Mouse (Mus musculus): ENCODE results near the gene Dnase1l1. TPM values are rescaled to one million over a fixed set of nuclear protein-coding genes. Genes with fewer than 3 reads are reported as not detected.

Dnase1l1 gene
- polyA plus RNA-seq, 1 experiment from 2014 or later, result 4.7 TPM

DNA sequence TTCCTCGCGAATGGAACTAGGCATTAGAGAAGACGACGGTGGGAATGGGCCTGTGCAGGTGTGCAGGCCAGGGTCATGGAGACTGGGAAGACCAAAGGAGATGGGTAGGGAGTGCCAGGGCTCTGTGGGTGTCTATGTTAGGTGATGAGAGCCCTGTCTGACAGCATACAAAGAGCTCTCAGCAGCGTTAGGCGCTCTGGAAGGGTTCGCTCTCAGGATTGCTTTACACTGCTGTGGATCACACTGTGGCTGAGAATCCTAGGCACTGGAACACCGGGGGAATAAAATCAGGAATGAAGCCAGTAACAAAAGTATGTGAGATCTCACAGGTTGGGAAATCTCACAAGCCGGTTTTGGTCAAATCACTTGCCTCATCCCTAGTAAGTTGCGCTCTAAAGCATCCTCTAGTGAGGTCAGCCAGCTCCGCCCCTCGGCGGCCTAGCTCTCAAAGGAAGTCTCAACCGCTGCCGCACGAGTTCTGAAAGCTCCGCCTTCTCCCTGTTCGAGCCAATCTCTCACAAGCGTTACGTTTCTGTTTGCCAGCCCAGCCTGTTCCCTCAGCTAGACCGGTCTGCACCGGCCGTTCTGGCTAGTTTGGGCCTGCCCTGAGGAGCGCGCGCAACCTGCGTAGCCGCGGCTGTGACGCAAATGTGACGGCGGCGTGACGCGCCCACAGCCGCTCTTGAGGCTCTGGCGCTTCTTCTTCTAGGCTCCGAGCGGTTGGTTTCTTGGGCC lies 27.8 kb downstream of the Dnase1l1 start, which contains the start of gene Emd:
Emd (plus strand) TSS at position 535 of the 735 bp plus-strand sequence.
- H3K4me3 ChIP-seq, result peak within 1 kb of the TSS; percentile 73
- peaks cover 11% of the 10 kb centered on the region; the same call in 1 of the 2 replicates for H3K4me1 ChIP-seq
- peak; percentile 92 for DNase-seq (ENCODE audit: low spot score)
- peaks cover 29% of the 10 kb centered on the region for H3K36me3 ChIP-seq (replicated peaks)
- H3K27me3 ChIP-seq (replicated peaks; ENCODE audit: low read depth, poor library complexity, severe bottlenecking), result no peaks in the 10 kb centered on the region
- peaks cover 2% of the 10 kb centered on the region; the same call in 1 of the 2 replicates for H3K9me3 ChIP-seq
- peak within 1 kb of the TSS; percentile 91 for H3K27ac ChIP-seq (replicated peaks)
- 20% methylated on average over 39 of the region's 39 CpGs for WGBS

DNA sequence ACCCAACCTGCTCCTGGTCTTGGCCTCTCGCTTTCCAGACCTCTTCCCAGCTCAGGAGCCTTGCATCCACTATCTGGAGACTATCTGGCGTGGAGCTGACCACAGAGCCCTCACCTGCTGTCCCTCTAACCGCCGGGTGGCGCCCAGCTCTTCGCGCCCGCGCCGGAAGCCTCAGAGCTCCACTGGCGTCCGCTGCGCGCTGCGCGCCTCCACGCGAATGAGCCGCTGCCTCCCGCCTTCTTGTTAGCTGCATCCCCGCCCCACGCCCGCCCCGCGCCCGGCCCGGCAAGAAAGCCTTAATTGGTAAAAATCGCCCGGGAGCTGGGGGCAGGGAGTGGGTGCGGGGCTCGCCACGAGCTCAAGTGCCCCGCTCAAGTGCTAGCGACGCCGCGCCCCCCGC lies 32.5 kb downstream of the Dnase1l1 start, which contains the start of gene Flna:
Flna (minus strand) TSS at position 206 of the 400 bp plus-strand sequence.
- DNase-seq (ENCODE audit: low spot score), result peak; percentile 73
- Histone ChIP-seq H3K9me3 (peaks cover 2% of the 10 kb centered on the region; the same call in 1 of the 2 replicates), H3K27me3 (replicated peaks; ENCODE audit: low read depth, poor library complexity, severe bottlenecking) (no peaks in the 10 kb centered on the region), H3K4me3 (peak within 1 kb of the TSS; percentile 61), H3K36me3 (replicated peaks) (no peaks in the 10 kb centered on the region), H3K4me1 (peaks cover 10% of the 10 kb centered on the region), H3K27ac (replicated peaks) (peak within 1 kb of the TSS; percentile 87)
- 22% methylated on average over 38 of the region's 38 CpGs for WGBS

DNA sequence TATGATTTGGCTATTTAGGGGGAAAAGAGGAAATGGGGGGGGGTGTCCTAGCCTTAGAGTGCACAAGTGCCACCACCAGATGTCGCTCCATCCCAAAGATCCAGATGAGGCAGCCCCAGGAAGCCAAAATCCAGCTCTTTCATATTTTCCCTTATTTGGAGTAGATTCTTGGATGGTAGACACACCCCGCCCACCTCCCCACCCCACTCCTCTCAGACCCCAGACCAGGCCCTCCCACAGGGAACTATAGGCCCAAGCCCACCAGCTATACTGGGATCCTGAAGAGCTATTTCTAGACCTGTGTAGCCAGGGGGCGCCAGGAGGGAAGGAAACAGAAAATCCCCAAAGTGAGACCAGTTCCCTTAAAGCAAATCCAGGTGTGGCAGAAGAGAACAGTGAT lies 33.5 kb downstream of the Dnase1l1 start:
- H3K27me3 ChIP-seq (replicated peaks; ENCODE audit: low read depth, poor library complexity, severe bottlenecking), result no peaks in the 10 kb centered on the region
- peaks cover 15% of the 10 kb centered on the region for H3K4me1 ChIP-seq
- peak; percentile 77 for DNase-seq (ENCODE audit: low spot score)
- H3K36me3 ChIP-seq (replicated peaks), result peaks cover 4% of the 10 kb centered on the region
- 11% methylated on average over 3 of the region's 3 CpGs for WGBS
- peaks cover 2% of the 10 kb centered on the region; the same call in 1 of the 2 replicates for H3K9me3 ChIP-seq
- H3K4me3 ChIP-seq, result peak overlapping the region; percentile 61
- peak overlapping the region; percentile 87; the same call in 1 of the 2 replicates for H3K27ac ChIP-seq (replicated peaks)

DNA sequence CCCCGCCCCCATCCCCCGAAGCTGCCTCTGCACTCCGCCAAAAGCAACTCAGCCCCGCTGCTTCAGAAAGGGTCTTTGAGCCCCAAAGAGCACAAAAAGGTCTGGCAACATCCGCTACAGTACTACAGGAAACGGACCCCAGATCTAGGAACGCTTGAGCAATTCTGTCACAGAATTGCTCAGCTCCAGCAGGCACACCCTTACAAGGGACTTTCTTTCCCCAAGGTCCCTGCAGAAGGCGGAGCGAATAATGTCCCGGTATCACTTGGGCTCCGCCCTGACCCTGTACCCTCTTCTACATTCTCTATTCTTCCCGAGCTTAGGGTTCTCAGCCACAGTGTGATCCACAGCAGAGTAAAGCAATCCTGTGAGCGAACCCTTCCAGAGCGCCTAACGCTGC lies 35.4 kb downstream of the Dnase1l1 start:
- peaks cover 18% of the 10 kb centered on the region for H3K4me1 ChIP-seq
- no peaks in the 10 kb centered on the region for H3K27me3 ChIP-seq (replicated peaks; ENCODE audit: low read depth, poor library complexity, severe bottlenecking)
- peak overlapping the region; percentile 83 for H3K27ac ChIP-seq (replicated peaks)
- 19% methylated on average over 15 of the region's 15 CpGs for WGBS
- peaks cover 2% of the 10 kb centered on the region; the same call in 1 of the 2 replicates for H3K9me3 ChIP-seq
- H3K36me3 ChIP-seq (replicated peaks), result peaks cover 24% of the 10 kb centered on the region
- H3K4me3 ChIP-seq, result peak overlapping the region; percentile 70
- DNase-seq (ENCODE audit: low spot score), result no peak

DNA sequence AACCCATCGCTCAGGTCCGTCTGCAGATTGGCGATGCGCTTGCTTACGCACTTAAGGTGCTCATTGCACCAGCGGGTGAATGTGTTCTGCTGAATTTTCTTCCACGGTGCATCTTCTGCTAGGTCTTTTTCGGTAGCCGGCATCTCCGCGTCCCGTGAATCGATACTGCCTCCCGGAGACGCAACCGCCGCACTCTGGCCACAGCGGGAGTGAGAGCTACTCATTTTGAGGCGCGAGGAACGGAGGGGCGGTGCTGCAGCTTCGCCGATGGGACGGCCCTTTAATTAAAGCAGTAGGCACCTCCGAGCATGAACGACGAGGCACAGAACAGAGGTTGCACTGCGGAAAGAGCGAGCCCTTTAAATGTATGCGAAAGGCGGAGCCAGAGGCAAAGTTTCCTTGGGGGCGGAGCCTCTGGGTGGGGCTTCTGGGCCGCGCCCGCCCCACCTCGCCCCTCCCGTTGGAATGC lies 35.9 kb downstream of the Dnase1l1 start:
- peak overlapping the region; percentile 93 for H3K27ac ChIP-seq (replicated peaks)
- peaks cover 29% of the 10 kb centered on the region for H3K36me3 ChIP-seq (replicated peaks)
- H3K27me3 ChIP-seq (replicated peaks; ENCODE audit: low read depth, poor library complexity, severe bottlenecking), result no peaks in the 10 kb centered on the region
- DNase-seq (ENCODE audit: low spot score), result peak; percentile 89
- H3K4me1 ChIP-seq, result peaks cover 18% of the 10 kb centered on the region
- 20% methylated on average over 38 of the region's 38 CpGs for WGBS
- H3K4me3 ChIP-seq, result peak overlapping the region; percentile 70
- peaks cover 2% of the 10 kb centered on the region; the same call in 1 of the 2 replicates for H3K9me3 ChIP-seq

DNA sequence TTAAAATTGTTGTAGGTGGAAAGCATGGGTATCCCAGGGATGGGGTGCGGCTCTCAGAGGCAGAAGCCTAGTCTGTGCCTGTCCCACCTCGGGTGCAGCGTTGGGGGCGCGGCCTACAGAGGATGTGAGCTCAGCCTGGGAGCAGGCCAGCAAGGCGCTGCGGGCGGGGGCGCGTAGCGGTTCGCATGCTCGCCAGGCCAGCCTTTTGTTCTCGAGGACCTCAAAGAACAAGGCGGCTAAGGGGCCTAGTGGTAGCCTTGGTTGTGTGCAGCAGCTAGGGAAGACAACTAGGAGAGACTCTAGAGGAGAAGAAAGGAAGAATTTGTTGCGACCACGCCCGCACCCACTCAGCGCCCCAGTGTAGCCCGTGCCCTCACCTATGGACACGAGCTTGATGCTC lies 36.5 kb downstream of the Dnase1l1 start:
- no peaks in the 10 kb centered on the region for H3K27me3 ChIP-seq (replicated peaks; ENCODE audit: low read depth, poor library complexity, severe bottlenecking)
- peaks cover 34% of the 10 kb centered on the region for H3K36me3 ChIP-seq (replicated peaks)
- peaks cover 2% of the 10 kb centered on the region; the same call in 1 of the 2 replicates for H3K9me3 ChIP-seq
- WGBS, result 17% methylated on average over 21 of the region's 21 CpGs
- H3K27ac ChIP-seq (replicated peaks), result peak overlapping the region; percentile 93
- peaks cover 18% of the 10 kb centered on the region for H3K4me1 ChIP-seq
- peak; percentile 79 for DNase-seq (ENCODE audit: low spot score)
- H3K4me3 ChIP-seq, result peak overlapping the region; percentile 70

DNA sequence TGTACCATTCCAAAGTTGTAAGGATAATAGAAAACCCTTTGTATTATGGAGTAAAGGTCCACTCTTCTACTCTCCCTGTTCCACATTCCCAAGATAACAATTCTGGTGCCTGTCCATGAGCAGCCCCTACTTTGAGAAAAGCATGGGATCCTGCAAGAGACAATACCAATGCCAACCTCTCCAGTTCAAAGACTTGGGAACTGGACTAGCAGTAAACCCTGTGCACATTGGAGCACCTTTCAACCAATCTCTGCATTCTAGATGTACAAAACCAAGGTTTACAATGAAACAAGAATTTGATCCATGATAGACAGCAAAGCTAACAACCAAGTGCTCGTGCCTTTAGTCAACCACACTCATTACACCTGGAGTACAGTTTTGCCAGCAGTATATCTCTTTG lies 37.0 kb downstream of the Dnase1l1 start:
- peak overlapping the region; percentile 93 for H3K27ac ChIP-seq (replicated peaks)
- H3K36me3 ChIP-seq (replicated peaks), result peaks cover 40% of the 10 kb centered on the region
- H3K4me1 ChIP-seq, result peaks cover 17% of the 10 kb centered on the region
- 24% methylated on average over 1 of the region's 1 CpGs for WGBS
- no peak for DNase-seq (ENCODE audit: low spot score)
- H3K27me3 ChIP-seq (replicated peaks; ENCODE audit: low read depth, poor library complexity, severe bottlenecking), result no peaks in the 10 kb centered on the region
- peaks cover 2% of the 10 kb centered on the region; the same call in 1 of the 2 replicates for H3K9me3 ChIP-seq
- peak overlapping the region; percentile 70 for H3K4me3 ChIP-seq

DNA sequence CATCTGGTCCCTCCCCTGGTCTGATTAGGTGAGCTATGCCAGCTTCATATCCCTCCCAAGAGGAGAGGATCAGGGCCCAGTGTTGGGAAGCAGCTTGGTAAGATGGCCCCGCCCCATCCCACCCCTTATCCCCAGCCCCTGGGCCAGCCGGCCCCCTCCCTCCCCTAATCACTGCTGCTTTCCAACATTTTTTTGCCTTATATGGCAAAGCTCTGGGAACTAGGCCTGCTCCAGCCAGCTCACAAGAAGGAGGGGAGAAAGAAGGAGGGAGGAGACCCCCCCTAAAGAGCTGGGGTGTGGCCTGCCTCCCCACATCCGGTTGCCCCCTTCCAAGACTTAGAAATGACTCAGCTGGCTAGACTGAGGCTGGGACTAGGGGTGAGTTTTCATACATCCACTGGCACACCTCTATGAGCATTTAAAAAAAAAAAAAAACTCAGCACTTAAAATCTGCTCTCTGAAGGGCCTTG lies 37.5 kb downstream of the Dnase1l1 start:
- peak; percentile 81 for DNase-seq (ENCODE audit: low spot score)
- Histone ChIP-seq H3K4me3 (peak overlapping the region; percentile 70), H3K9me3 (peaks cover 2% of the 10 kb centered on the region; the same call in 1 of the 2 replicates), H3K27ac (replicated peaks) (peak overlapping the region; percentile 93), H3K27me3 (replicated peaks; ENCODE audit: low read depth, poor library complexity, severe bottlenecking) (no peaks in the 10 kb centered on the region), H3K36me3 (replicated peaks) (peaks cover 44% of the 10 kb centered on the region), H3K4me1 (peaks cover 12% of the 10 kb centered on the region)
- 18% methylated on average over 3 of the region's 3 CpGs for WGBS

DNA sequence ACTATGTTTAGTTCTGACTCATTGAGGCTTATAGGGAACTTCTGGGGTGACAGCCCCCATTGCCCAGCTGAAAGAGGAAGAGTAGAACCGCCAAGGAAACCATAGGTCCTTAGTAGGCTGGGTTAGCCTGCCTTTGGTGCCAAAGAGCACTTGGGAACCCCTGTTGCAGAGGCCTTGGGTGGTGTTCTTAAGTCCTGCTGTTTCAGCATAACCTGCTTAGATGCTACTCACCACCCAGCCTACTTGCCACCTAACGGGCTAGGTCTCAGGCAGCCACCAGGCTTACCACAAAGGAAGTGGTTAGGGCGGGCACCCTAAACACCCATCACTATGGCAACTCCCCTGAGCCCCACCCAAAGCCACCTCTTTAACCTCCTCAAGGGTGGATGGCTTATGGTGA lies 38.3 kb downstream of the Dnase1l1 start:
- 68% methylated on average over 3 of the region's 3 CpGs for WGBS
- Histone ChIP-seq H3K4me3 (peak overlapping the region; percentile 70), H3K27ac (replicated peaks) (peak overlapping the region; percentile 93), H3K9me3 (no peaks in the 10 kb centered on the region), H3K4me1 (peaks cover 8% of the 10 kb centered on the region), H3K27me3 (replicated peaks; ENCODE audit: low read depth, poor library complexity, severe bottlenecking) (no peaks in the 10 kb centered on the region), H3K36me3 (replicated peaks) (peaks cover 53% of the 10 kb centered on the region)
- DNase-seq (ENCODE audit: low spot score), result no peak

DNA sequence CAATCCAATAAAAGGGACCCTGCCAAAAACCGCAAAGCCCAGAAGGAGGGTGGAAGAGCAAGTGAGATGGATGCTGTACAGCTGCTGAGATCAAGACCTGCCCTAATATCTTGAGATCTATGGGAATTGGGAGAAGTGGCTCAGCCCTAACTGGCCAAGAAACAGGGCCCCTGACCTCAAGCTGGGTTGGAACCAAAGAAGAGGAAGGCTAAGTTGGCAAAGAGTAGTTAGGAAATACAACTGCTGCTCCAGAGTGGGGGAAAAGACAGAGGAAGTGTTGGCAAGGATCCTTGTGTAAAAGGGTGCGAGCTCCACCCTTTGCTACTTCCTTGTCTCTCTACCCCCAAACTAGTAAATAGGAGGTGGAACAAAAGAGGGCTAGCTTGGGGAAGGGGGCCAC lies 38.7 kb downstream of the Dnase1l1 start:
- H3K4me3 ChIP-seq, result peak overlapping the region; percentile 70
- no peak for DNase-seq (ENCODE audit: low spot score)
- H3K4me1 ChIP-seq, result peaks cover 8% of the 10 kb centered on the region; the same call in 1 of the 2 replicates
- no peaks in the 10 kb centered on the region for H3K27me3 ChIP-seq (replicated peaks; ENCODE audit: low read depth, poor library complexity, severe bottlenecking)
- WGBS, result 97% methylated on average over 2 of the region's 2 CpGs
- H3K27ac ChIP-seq (replicated peaks), result 0 out of 2 replicates have a peak overlapping the region, but pooled peaks have one; percentile 93
- H3K9me3 ChIP-seq, result no peaks in the 10 kb centered on the region
- peaks cover 57% of the 10 kb centered on the region for H3K36me3 ChIP-seq (replicated peaks)

DNA sequence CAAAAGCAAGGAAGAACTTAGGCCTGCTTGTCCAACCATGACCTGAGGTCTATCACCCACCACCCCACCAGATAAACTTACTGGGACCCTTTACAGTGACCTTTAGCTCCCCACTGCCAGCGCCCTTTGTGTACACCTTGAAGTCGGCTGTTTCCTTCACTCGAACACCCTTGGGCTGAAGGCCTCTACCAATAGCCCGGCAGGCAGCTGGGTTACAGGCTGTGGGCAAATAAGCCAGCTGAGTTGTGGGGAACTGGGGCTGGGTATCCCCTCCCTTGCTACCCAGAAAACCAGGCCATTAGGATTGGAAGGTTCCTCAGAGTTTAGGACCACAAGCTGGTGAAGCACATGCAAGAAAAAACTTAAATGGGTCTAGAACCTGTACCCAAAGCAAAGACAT lies 41.8 kb downstream of the Dnase1l1 start:
- H3K36me3 ChIP-seq (replicated peaks), result peaks cover 87% of the 10 kb centered on the region
- DNase-seq (ENCODE audit: low spot score), result no peak
- H3K27me3 ChIP-seq (replicated peaks; ENCODE audit: low read depth, poor library complexity, severe bottlenecking), result no peaks in the 10 kb centered on the region
- no peaks in the 10 kb centered on the region for H3K9me3 ChIP-seq
- WGBS, result 94% methylated on average over 4 of the region's 4 CpGs
- H3K4me1 ChIP-seq, result peaks cover 8% of the 10 kb centered on the region; the same call in 1 of the 2 replicates
- no peak overlapping the region for H3K4me3 ChIP-seq
- no peak overlapping the region for H3K27ac ChIP-seq (replicated peaks)

DNA sequence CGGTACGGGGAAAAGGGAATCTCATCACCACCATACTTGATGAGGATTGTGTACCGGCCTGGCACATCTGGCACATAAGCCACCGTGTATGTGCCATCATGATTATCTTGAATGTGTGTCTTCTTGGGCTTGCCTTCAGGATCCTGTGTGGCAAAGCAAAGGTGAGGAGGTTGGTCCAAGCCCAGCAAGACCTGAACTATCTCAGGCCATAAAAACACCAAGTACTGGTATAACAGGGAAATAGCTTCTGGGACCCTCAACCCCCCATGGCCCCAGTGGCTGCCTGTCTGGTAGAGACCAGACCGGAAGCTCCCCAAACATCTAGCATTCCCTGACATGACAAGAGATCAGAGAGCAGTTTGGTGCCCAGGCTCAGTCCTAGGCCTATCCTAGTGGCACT lies 48.9 kb downstream of the Dnase1l1 start:
- H3K27me3 ChIP-seq (replicated peaks; ENCODE audit: low read depth, poor library complexity, severe bottlenecking), result no peaks in the 10 kb centered on the region
- no peak for DNase-seq (ENCODE audit: low spot score)
- H3K36me3 ChIP-seq (replicated peaks), result peaks cover 99% of the 10 kb centered on the region
- no peak overlapping the region for H3K27ac ChIP-seq (replicated peaks)
- no peaks in the 10 kb centered on the region for H3K4me1 ChIP-seq
- WGBS, result 96% methylated on average over 5 of the region's 5 CpGs
- no peak overlapping the region for H3K4me3 ChIP-seq
- no peaks in the 10 kb centered on the region for H3K9me3 ChIP-seq

Measured in embryonic facial prominence, embryonic 10.5 days (tissue).